Mouse (Mus musculus) lung, postnatal 0 days (tissue): ENCODE results near the gene Adamts18.

Experiments
- CTCF ChIP-seq: IDR thresholded peaks from 2 replicates; pipeline ENCODE4 v1.5.1; 2016; ENCODE audit warnings: antibody characterized with exemption, mild to moderate bottlenecking
- EP300 ChIP-seq: IDR thresholded peaks from 2 replicates; pipeline ENCODE4 v1.6.1; 2016; ENCODE audit warnings: antibody characterized with exemption, mild to moderate bottlenecking, control low read depth

DNA sequence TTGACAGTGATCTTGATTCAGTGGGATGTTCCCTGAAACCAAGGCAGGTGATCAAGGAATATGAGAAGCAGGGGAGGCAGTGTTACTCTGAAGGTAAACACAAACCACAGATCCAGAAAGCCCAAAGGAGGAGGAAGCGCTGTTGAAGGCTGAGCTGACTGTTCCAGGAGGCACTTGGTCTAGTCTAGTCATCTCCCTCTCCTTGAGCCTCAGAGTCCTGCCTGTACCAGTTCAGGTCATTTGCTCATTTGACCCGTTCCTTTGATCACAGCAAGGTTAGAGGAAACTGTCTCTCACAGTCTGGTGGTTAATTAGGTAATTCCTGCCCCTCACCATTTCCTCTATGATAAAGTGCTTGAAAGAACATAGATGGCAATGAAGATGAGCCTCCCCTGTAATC, 34.0 kb upstream of the Adamts18 start:
- no peak for TF ChIP-seq CTCF
- TF ChIP-seq EP300, result no peak
